Mouse (Mus musculus): ENCODE results near the gene Ccdc80.

Ccdc80 gene

DNA sequence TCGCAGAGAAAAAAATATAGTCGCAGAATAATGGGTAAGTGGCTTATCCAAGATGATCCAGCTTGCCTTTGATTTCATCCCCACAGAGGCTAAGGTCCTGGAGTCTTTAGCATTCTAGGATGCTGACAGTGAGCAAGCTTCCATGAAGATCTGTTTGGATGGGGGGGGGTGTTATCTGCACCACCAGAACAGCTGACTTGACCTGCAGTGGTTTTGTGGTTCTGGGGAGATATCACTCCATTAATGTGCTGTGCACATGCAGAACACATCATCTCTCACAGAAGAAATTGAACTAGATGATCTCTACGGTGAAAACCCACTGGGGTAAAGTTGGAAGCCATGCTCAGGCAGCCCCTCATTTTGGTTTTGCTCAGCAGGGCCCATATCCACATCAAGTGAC, 24.0 kb downstream of the Ccdc80 start:
- in situ Hi-C loops (cut with MboI, MseI): no loop called here

- in situ Hi-C loops (cut with MboI, MseI): no loop called here
Observed at GRCm38 (mm10) chr16:45118760-45119159, 25.6 kb downstream of the Ccdc80 start.

GRCm38 (mm10) chr16:45120844-45121425, 27.7 kb downstream of the Ccdc80 start:
- in situ Hi-C loops (cut with MboI, MseI): no loop called here

- in situ Hi-C loops (cut with MboI, MseI): no loop called here
Observed at GRCm38 (mm10) chr16:45122571-45122970, 29.4 kb downstream of the Ccdc80 start.

DNA sequence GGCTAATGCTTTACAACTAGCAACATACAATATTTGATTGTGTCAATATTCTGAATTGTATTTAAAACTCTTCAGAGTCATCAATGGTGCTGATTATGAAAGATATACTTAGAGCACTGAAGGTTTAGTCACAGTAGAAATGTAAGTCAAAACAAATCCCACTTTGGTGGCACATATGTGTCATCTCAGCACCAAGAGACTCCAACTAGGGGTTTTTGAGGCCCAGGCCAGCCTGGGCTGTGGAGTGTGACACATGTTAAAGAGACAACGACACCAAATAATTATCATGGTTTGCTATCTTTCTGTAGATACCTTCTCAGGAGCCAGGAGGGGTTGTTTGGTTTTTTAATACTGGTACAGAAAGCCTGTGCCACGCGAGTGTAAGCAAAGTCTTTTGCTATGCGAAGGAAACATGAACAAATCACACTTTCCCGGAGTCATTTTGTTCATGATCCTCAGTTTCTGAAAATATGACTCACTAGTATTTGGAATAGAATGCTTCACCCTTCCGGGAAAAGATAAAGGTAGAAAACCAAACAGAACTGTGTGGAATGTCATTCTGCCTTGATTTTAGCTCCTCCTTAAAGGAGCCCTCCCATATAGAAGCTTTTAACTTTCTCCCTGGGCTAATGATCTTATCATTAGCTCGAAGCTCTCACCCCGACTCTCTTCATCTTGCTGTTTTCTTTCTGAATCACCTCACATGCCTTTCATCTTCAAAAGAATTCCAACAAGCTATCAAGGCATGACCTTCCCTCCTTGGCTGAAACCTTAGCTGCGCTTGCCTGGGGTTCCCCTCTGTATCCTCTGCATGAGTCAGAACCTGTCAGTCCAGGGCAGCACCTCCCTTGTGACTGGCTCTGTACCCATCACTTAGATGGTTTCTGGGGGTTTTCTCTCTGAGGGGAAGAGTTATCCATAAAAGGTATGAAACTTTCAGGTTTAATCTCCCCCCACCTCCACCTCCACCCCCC, 31.3 kb downstream of the Ccdc80 start:
- in situ Hi-C loops (cut with MboI, MseI): no loop called here

- in situ Hi-C loops (cut with MboI, MseI): no loop called here
Observed at GRCm38 (mm10) chr16:45127936-45128710, 34.9 kb downstream of the Ccdc80 start.

GRCm38 (mm10) chr16:45141711-45142110, 48.5 kb downstream of the Ccdc80 start:
- in situ Hi-C loops (cut with MboI, MseI): no loop called here

- in situ Hi-C loops (cut with MboI, MseI): no loop called here
Observed at GRCm38 (mm10) chr16:45142565-45142964, 49.4 kb downstream of the Ccdc80 start.

DNA sequence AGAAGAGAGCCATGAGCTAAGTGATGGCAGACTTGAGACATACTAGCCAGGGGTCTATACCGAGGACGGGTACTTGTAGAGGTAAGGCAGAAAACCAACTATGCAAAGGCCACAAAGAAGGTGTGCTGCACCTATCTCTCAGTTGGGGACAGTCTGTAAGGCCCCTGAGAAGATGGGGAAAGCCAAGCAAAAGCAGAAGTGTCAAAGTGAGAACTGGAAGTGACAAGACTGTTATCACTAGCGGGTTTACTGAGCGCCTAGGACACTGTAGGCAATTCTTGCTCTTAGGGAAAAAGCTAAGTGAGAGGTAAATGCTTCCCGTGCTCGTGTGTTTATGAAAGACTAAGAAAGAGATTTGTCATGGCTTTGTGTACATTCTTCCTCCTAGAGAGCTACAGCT, 51.9 kb downstream of the Ccdc80 start:
- in situ Hi-C loops (cut with MboI, MseI): no loop called here

- in situ Hi-C loops (cut with MboI, MseI): no loop called here
Observed at GRCm38 (mm10) chr16:45148488-45149082, 55.4 kb downstream of the Ccdc80 start.

DNA sequence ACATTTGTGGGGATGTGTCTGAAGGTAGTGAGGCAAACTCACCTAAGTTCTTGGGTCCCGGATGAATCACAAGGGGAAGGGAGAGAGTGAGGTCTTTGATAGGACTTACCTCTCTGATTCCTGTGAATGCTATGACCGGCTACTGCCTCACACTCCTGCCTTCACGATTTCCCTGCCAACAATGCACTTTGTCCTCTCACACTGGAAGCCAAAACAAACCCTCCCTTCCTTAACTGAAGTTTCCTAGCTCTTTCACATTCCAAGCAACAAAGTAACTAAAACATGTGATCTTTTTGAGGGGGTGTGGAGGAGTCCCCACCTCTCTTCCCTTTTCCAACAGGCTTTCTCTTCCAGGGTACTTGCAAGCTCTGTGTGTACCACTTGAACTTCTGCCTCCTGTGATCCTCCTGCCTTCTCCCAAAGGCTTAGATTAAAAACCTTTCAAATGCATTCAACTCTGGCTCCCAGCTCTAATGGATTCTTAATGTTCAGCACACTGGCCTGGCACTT, 61.6 kb downstream of the Ccdc80 start:
- in situ Hi-C loops (cut with MboI, MseI): no loop called here

GRCm38 (mm10) chr16:45158136-45158521, 64.9 kb downstream of the Ccdc80 start:
- in situ Hi-C loops (cut with MboI, MseI): no loop called here

DNA sequence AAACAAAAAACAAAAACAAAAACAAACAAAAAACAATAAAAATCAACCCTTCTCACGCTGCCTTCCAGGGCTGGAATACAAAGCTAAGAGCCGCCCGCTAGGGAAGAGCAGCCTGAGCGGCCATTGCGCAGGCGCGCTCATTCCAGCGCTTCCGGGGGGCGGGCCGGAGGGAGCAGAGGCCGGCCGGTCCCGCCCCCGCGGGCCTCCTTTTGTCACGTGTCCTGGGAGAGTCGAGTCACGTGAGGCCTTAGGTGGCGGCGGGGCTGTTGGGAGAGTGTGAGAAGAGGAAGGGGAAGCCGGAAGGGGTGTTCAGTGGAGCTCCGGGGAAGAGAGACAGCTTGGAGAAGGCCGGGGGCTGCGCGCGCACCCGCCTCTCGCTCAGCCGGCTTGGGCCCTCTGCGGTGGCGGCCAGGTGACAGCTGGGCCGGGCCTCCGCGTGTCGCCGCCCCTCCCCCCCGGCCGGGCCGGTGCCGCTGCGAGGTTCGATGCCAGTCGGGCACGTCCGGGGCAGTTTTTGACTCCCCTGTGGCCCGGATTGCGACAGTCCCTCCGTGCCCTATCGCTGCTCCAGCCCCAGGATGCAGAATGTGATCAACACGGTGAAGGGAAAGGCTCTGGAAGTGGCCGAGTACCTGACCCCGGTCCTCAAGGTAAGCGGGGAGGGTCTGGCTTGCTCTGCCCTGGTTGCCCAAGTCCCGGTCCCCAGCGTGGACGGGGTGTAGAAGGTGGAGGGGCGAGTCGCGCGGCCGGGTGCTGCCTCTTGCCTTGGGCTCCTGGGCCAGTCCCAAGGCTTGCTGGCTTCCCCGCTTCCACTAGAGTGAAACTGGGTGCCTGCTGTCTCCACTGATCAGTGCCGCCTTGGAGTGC, 65.6 kb downstream of the Ccdc80 start, which contains the start of the genes Slc35a5 and Atg3:
Gene Slc35a5, minus strand, starts transcription at position 185 of the 867 bp plus-strand sequence.
Gene Atg3, plus strand, starts transcription at position 264 of the 867 bp plus-strand sequence.
- in situ Hi-C loops (cut with MboI, MseI): no loop called here

DNA sequence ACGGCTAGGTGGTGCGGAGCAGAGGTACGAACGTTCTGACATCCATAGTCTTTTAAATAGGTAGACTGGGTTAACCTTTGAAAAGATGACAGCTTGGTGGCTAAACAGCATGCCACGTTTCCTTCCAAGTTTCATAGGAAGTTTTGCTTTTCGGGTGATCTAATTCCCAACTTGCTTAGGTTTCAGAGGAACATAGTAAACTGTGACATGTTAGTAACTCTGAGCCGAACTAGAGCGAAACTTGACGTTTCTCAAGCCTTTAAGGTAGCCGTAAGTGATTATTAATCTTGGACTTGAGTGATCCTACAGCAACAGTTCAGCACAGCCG, 66.2 kb downstream of the Ccdc80 start:
- in situ Hi-C loops (cut with MboI, MseI): no loop called here
